Mouse (Mus musculus) cerebellum, adult 2 months (tissue): ENCODE data around the gene Ttc3. TPM values are rescaled to one million over a fixed set of nuclear protein-coding genes. Genes with fewer than 3 reads are reported as not detected.

Experiments
- DNase-seq, 2 experiments: peaks; one replicate each; pipeline ENCODE4 v3.0.0; 2021
- H3K27ac ChIP-seq: fragments of 200-500 bp; 2 replicates; pipeline ENCODE4 v1.5.1; 2012; ENCODE audit warnings: low read length, control low read depth, inconsistent platforms; ENCODE audit not compliant: insufficient read depth
- H3K27me3 ChIP-seq: fragments of 200-500 bp; 2 replicates; pipeline ENCODE4 v1.6.1; 2012; ENCODE audit warnings: inconsistent platforms, mild to moderate bottlenecking, low read length, moderate library complexity; ENCODE audit not compliant: control insufficient read depth, insufficient read depth
- H3K4me1 ChIP-seq: fragments of 200-500 bp; 2 replicates; pipeline ENCODE4 v1.6.1; 2011; ENCODE audit warnings: low read length; ENCODE audit not compliant: control insufficient read depth, insufficient read depth
- H3K4me3 ChIP-seq: fragments of 200-500 bp; replicated peaks from 2 replicates; pipeline ENCODE3; 2011; ENCODE audit warnings: mild to moderate bottlenecking, low read depth, low read length, control low read depth; ENCODE audit not compliant: insufficient read depth
- CTCF ChIP-seq: fragments of 200-500 bp; IDR thresholded peaks from 2 replicates; pipeline ENCODE4 v1.5.1; 2011; ENCODE audit warnings: low read depth, mild to moderate bottlenecking, control low read depth, low read length, moderate library complexity, borderline replicate concordance; ENCODE audit not compliant: insufficient read depth
- POLR2A ChIP-seq: fragments of 200-500 bp; IDR thresholded peaks from 2 replicates; pipeline ENCODE4 v1.6.1; 2011; ENCODE audit warnings: low read length, control low read depth, borderline replicate concordance; ENCODE audit not compliant: insufficient read depth
- WGBS: fragments of 180-500 bp; shearing (Covaris S2); methylation state at CpG from one replicate; pipeline ENCODE4 v1.1.7; 2018; 5-methylcytosine and 5-hydroxymethylcytosine counted together
- polyA plus RNA-seq: library from polyadenylated mRNA; depleted of rRNA; stranded (reverse); fragments of >200 nt; gene quantifications from 2 replicates; pipeline ENCODE4 v1.2.3, GENCODE M21; 2012

Ttc3 gene
- polyA plus RNA-seq, 1 experiment, result 301 TPM

- Histone ChIP-seq H3K4me1 (peaks cover 5% of the 10 kb centered on the region), H3K4me3 (no peak overlapping the region), H3K27ac (no peak overlapping the region), H3K27me3 (no peaks in the 10 kb centered on the region)
- TF ChIP-seq CTCF (no peak), POLR2A (no peak)
- DNase-seq, result no peak
- 93% methylated on average over 3 of the region's 3 CpGs for WGBS
These were observed 5.0 kb upstream of the Ttc3 start for GRCm38 (mm10) chr16:94365435-94365834.

DNA sequence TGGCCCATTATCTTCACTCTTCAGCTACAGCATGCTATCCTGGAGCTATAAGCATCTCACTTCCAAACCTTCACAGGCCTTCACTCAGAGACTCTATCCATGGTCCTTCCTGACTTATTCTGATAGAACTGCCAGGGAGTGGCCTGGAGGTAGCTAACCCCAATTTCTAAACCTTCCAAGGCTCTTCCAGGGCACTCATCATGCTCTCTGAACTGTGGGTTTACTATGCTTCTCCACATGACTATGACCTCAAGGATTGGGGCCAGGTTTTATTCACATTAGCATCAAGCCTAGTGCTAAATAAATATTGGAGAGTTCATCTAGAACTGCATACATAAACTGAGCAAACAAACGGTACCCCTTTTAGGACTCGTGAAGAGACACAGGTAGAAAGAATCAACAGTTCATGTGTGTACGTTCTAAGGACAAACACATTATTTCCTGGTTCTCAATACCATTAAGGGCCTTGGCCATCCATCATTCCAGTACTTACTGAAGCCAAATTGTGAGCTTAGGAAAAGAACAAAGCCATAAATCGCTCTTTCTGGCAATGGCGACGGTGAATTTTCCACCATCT, 734 bp upstream of the Ttc3 start:
- 3% methylated on average over 6 of the region's 6 CpGs for WGBS
- peak in 1 of 2 experiments; percentile 51 for DNase-seq
- Histone ChIP-seq H3K4me3 (peak overlapping the region; percentile 62), H3K4me1 (no peaks in the 10 kb centered on the region; the same call in 1 of the 2 replicates), H3K27me3 (no peaks in the 10 kb centered on the region), H3K27ac (peak overlapping the region; percentile 100)
- TF ChIP-seq CTCF, result no peak
- TF ChIP-seq POLR2A, result no peak

DNA sequence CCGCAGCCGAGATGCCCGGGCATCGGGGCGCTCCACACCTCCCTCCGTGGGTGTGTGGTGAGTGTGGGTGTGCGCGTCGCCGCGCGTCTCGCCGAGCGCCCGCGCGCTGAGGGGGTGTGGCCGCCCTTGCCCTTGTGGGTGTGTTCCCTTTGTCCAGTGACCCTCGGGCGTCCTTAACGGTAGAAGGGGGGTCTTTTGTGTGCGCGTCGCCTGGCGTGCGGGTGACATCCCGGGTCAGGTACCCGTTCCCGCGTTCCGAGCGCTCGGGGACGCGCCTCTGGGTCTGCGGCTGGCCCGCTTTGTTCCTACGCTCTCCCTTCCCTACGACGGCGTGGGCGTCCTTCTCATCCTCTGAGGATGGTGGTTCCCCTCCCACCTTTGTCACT, 490 bp downstream of the Ttc3 start:
- Histone ChIP-seq H3K27ac (peak overlapping the region; percentile 45), H3K4me3 (peak overlapping the region; percentile 62), H3K27me3 (no peaks in the 10 kb centered on the region), H3K4me1 (no peaks in the 10 kb centered on the region; the same call in 1 of the 2 replicates)
- TF ChIP-seq POLR2A (no peak), CTCF (no peak)
- 0% methylated on average over 42 of the region's 43 CpGs for WGBS
- DNase-seq, result no peak

GRCm38 (mm10) chr16:94371301-94371931, 998 bp downstream of the Ttc3 start, which contains the start of gene Pigp:
TSS of gene Pigp (minus strand) at chr16:94371842.
- no peaks in the 10 kb centered on the region for H3K27me3 ChIP-seq
- H3K4me3 ChIP-seq, result peak within 1 kb of the TSS; percentile 62
- DNase-seq, result peak; percentile 76 to 77
- peak within 1 kb of the TSS; percentile 45 for H3K27ac ChIP-seq
- under 1% methylated on average over 39 of the region's 43 CpGs for WGBS
- TF ChIP-seq POLR2A (no peak), CTCF (peak; percentile 29; the same call in 1 of the 2 replicates)
- H3K4me1 ChIP-seq, result no peaks in the 10 kb centered on the region; the same call in 1 of the 2 replicates

DNA sequence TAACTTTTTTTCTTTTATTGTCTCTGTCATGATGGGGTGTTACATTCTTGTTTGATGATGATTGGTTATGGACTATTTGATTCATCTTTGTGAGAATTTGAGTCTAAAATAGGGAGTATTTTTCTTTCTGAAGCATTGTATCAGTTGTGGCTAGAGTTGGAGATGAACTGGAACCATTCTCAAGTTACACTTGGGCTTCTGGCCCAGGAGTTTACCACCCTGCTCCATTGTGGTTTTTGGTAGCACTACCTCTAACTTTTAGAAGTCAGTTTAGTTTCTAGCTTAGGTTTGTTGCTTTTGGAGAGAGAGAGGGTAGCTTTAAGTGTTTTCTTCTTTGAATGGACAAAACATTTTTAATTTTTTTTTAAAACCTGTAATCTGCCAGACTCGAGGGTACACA, 9.0 kb downstream of the Ttc3 start:
- Histone ChIP-seq H3K27ac (no peak overlapping the region), H3K4me1 (peaks cover 3% of the 10 kb centered on the region; the same call in 1 of the 2 replicates), H3K4me3 (no peak overlapping the region), H3K27me3 (no peaks in the 10 kb centered on the region)
- no peak for TF ChIP-seq CTCF
- no peak for TF ChIP-seq POLR2A
- 75% methylated on average over 1 of the region's 1 CpGs for WGBS
- DNase-seq, result no peak

DNA sequence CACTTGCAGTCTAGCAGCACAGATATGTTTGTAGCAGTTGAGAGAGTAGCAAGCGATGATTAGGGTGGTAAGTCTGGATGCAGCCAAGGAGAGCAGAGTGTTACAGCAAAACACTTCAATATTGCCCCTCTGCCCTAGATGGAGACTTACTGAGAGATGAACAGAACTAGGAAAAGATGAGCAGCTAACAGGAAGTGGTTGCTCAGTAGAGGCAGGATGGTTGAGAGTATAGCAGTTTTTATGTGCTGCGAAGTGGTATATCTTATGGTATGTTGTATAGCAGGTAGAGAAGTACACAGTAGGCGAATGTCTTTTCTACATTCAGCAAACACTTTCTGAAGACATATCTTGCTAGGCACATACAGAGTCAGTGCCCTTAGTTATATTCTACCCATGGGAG, 12.9 kb downstream of the Ttc3 start:
- H3K27ac ChIP-seq, result no peak overlapping the region
- H3K4me3 ChIP-seq, result no peak overlapping the region
- TF ChIP-seq CTCF (no peak), POLR2A (no peak)
- H3K27me3 ChIP-seq, result no peaks in the 10 kb centered on the region
- no peak for DNase-seq
- 82% methylated on average over 3 of the region's 3 CpGs for WGBS
- peaks cover 18% of the 10 kb centered on the region for H3K4me1 ChIP-seq

DNA sequence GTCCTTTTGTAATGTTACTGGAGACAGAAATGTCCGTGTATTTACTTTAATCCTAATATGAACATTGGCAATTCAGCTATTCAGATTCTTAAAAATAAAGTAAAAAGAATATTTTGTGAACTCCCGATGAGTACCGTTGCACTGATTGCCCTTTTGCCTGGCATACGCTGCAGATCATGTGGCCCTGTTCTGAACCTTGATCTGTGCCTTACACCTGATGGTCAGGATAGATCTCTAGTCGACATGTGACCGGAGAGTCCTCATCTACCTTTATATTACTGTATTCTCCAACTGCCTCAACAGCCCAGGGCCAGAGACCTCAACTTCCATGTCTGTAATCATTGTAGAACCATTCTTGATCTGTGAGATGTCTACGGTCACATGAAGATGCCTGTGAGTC, 17.3 kb downstream of the Ttc3 start:
- DNase-seq, result no peak
- H3K27me3 ChIP-seq, result no peaks in the 10 kb centered on the region
- TF ChIP-seq POLR2A, result no peak
- TF ChIP-seq CTCF, result no peak
- H3K27ac ChIP-seq, result no peak overlapping the region
- H3K4me1 ChIP-seq, result peaks cover 22% of the 10 kb centered on the region
- H3K4me3 ChIP-seq, result no peak overlapping the region
- WGBS, result 81% methylated on average over 7 of the region's 7 CpGs

- no peak for DNase-seq
- no peak for TF ChIP-seq CTCF
- no peak for TF ChIP-seq POLR2A
- Histone ChIP-seq H3K27ac (no peak overlapping the region), H3K27me3 (no peaks in the 10 kb centered on the region), H3K4me3 (no peak overlapping the region), H3K4me1 (peaks cover 23% of the 10 kb centered on the region; the same call in 1 of the 2 replicates)
- 74% methylated on average over 4 of the region's 4 CpGs for WGBS
These were observed 21.9 kb downstream of the Ttc3 start for GRCm38 (mm10) chr16:94392299-94392698.
